Mouse (Mus musculus): Measurements from ENCODE around the gene Derl2. TPM values are rescaled to one million over a fixed set of nuclear protein-coding genes. Genes with fewer than 3 reads are reported as not detected.

Gene Derl2
- polyA plus RNA-seq (2012; rRNA removed): 16.4 and 18.7 TPM in 2 replicates

GRCm38 (mm10) chr11:71019201-71020068 lies at the start of gene Derl2, which contains the start of gene Mis12:
Gene Derl2, minus strand, starts transcription at chr11:71019841.
Gene Mis12, plus strand, starts transcription at chr11:71019611.
- DNase-seq (ENCODE audit: low read depth): peak; percentile 93

DNA sequence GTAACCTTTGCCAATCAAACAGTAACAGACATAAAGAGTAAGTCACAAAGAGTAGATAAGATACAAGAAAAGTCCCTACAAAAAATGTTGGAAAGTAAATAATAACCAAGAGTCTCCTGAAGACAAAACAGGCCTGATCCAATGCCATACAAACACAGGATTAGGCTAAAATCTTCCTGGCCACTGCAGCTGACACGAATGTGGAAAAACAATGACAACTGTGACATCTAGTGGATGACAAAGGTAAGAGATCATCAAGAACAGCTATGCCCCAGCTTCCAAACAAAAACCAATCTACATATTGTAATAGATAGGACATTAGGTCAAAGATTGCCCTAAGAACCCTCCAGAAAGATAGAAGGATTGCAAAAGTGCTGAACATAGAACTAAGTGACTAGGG lies 32.9 kb upstream of the Derl2 start:
- DNase-seq (ENCODE audit: low read depth): no peak

GRCm38 (mm10) chr11:71039526-71040298 lies 20.1 kb upstream of the Derl2 start:
- DNase-seq (ENCODE audit: low read depth): no peak

DNA sequence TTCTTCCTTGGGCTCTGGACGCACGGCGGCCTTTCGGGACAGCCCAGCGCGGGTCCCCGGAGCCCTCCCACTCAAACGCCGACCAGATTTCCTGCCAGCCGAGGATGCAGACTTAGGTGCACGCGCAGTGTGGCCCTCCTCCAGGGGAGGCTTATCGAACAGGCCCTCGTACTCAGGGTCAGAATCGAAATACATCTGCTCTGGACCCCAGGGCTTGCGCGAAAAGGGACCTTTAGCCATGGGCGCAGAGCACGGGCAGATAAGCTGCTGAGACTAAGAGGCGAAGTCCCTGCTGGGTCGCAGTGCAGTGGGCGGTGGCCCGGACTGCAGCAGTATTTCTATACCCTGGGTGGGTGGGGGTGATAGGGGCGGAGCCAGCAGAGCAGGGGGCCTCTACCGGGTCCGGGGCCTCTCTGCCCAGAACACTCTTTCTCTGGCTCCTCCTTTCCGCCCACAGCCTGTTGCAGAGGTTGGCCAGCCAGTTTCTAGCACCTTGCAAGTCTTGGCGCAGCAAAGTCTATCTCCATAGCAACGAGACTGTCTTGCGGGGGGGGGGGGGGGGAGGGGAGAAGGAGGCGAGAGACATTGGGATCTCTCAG lies 13.6 kb upstream of the Derl2 start, which contains the start of gene 6330403K07Rik:
TSS of gene 6330403K07Rik (minus strand) at position 351 of the 599 bp plus-strand sequence.
- no peak for DNase-seq (ENCODE audit: low read depth)

- no peak for DNase-seq (ENCODE audit: low read depth)
These were observed 13.0 kb upstream of the Derl2 start for GRCm38 (mm10) chr11:71032491-71033162.

- DNase-seq (ENCODE audit: low read depth): no peak
These were observed 12.4 kb upstream of the Derl2 start for GRCm38 (mm10) chr11:71032070-71032469.

- DNase-seq (ENCODE audit: low read depth): no peak
These were observed 9.9 kb upstream of the Derl2 start for GRCm38 (mm10) chr11:71029403-71030118.

DNA sequence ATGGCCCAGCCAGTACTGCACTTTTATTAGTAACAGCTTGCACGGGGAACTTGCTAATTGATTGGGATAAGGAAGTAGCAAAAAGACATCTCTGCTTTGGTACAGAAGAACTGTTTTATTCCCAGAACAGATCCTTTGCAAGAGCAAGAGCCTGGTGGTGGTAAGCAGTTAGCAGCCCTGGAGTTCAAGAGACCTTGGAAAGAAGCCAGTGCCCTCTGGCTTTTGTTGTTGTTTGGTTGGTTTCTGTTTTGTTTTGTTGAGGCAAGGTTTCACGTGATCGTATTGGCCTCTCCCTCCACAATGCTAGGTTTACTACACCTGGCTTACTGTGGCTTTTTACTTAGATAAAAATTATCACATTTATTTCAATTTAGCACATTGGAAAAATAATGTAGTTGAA lies 8.6 kb upstream of the Derl2 start:
- no peak for DNase-seq (ENCODE audit: low read depth)

GRCm38 (mm10) chr11:71018416-71019200 lies 1.0 kb downstream of the Derl2 start:
- DNase-seq (ENCODE audit: low read depth): no peak

DNA sequence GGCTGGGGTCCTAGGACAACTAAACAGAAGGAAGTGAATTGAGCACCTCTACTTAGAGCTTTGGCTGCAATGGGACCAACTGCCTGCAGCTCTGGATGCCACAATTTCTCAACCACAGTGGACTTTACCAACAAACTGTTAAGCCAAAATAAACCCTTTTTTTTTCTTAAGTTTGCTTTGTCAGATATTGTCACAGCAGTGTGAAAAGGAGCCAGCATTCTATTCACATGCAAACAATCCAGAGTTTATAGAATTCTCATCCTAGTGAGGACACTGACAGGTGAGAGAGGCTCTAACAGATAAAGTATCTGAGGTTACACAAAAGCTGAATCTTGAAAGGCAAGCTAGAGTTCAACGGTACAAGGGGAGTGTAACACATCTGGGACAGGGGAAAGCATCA lies 2.6 kb downstream of the Derl2 start:
- DNase-seq (ENCODE audit: low read depth): no peak

DNA sequence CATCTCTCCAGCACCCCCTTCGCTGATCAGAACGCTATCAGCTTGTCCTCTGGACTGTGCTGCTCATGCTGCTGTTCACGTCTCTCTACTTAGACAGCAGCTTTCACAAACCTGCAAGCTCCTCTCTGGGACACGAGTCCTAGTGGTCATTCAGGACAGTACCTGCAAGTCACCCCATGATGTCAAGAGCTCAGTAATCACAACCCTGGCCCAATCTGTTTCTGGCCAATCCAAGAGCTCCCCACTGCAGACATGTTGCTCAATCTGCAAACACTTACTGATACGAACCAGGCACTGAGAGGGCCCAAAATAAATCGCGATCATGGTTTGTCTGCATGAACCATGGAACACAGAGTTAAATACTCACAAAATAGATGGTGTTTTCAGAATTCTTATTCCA lies 6.9 kb downstream of the Derl2 start:
- no peak for DNase-seq (ENCODE audit: low read depth)

DNA sequence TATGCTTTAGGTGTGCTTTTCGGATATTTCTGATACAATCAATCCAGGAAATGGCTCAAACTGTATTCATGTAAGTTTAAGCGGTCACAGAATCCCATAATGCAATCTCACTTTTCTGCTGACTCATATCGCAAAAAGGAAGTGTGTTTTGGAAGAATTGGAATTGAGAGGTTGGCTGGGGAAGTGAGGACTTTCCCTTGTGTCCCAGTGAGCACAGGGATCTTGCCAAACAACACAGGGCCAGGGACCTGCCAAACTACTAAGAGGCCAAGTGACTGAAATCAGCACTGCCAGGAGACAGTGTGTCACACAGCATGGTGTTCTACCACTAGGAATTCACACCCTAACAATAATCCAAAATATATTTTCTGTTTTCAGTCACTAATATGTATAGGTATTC lies 11.3 kb downstream of the Derl2 start:
- DNase-seq (ENCODE audit: low read depth): no peak

DNA sequence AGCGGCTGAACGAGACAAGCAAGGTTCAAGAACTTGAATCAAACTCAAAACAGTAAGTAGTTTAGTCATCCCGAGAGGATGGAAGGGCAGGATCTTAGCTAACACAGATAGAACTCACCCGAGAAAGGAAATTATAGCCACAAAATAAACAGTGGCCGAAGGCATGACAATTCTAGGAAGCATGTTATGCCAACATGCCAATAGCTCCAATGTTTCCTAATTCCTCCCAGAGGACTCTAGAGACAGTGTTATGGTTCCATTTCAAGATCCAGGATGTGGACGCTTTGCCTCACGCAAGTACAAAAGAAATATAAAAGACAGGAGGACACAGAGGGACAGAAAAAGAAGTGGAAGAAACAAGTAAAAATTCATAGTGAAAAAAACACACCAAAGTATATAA lies 11.8 kb downstream of the Derl2 start:
- DNase-seq (ENCODE audit: low read depth): no peak

- no peak for DNase-seq (ENCODE audit: low read depth)
These were observed 12.6 kb downstream of the Derl2 start for GRCm38 (mm10) chr11:71007026-71007425.

DNA sequence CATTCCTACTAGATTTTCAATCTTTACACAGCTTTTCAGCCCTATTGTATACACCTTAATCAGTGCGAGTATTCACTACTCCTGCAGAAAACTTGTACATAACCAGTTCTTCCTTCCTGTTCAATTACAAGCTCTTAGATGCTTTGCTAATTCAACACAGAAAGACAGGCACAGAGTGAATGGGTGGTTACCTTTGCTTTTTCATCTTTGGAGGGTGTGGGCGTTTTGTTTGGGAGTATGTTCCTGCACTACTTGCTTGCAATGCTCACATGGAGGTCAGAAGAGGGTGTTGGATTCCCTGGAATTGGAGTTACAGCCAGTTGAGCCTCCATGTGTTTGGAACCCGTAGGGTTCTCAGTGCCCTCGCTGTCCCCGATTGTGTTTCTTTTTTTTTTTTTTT lies 14.6 kb downstream of the Derl2 start:
- DNase-seq (ENCODE audit: low read depth): no peak

GRCm38 (mm10) chr11:71004316-71004773 lies 15.3 kb downstream of the Derl2 start, which contains the start of gene Dhx33:
Gene Dhx33, minus strand, starts transcription at chr11:71004437.
- peak; percentile 66 for DNase-seq (ENCODE audit: low read depth)

GRCm38 (mm10) chr11:71003611-71004315 lies 15.9 kb downstream of the Derl2 start:
- no peak for DNase-seq (ENCODE audit: low read depth)

GRCm38 (mm10) chr11:71001167-71001566 lies 18.5 kb downstream of the Derl2 start:
- no peak for DNase-seq (ENCODE audit: low read depth)

GRCm38 (mm10) chr11:70982557-70983228 lies 36.9 kb downstream of the Derl2 start, which contains the start of gene C1qbp:
Gene C1qbp, minus strand, starts transcription at chr11:70983026.
- no peak for DNase-seq (ENCODE audit: low read depth)
